Mouse (Mus musculus) liver, embryonic 14.5 days (tissue): ENCODE data around the gene B2m. TPM values are rescaled to one million over a fixed set of nuclear protein-coding genes. Genes with fewer than 3 reads are reported as not detected.

Source experiments
- ATAC-seq: fragments of 200-750 bp; cut with Nextera tagmentation; 2 replicates; pipeline ENCODE4 v1.8.0; 2017; ENCODE audit warnings: moderate number of reproducible peaks, mild to moderate bottlenecking, moderate library complexity; ENCODE audit not compliant: insufficient read depth
- DNase-seq, 3 experiments: peaks; one replicate each; pipeline ENCODE4 v3.0.0-alpha.2; 2012 to 2013; ENCODE audit warnings: low read depth in 3 of 3, low spot score in 3 of 3
- H3K27ac ChIP-seq: fragments of 300-500 bp; sonication (generic); 2 replicates; pipeline ENCODE4 v1.5.1; 2014; ENCODE audit warnings: moderate library complexity, mild to moderate bottlenecking, control low read depth, inconsistent platforms
- H3K27me3 ChIP-seq: fragments of 300-500 bp; sonication (generic); 2 replicates; pipeline ENCODE4 v1.6.1; 2014; ENCODE audit warnings: mild to moderate bottlenecking, low read length, moderate library complexity; ENCODE audit not compliant: control insufficient read depth, insufficient read depth
- H3K36me3 ChIP-seq: fragments of 300-500 bp; sonication (generic); replicated peaks from 2 replicates; pipeline ENCODE4 v1.6.1; 2014; ENCODE audit warnings: low read depth; ENCODE audit not compliant: control insufficient read depth, insufficient read depth
- H3K4me1 ChIP-seq, 2 experiments: fragments of 200-500 bp in 1 of 2; fragments of 300-500 bp in 1 of 2; sonication (generic) in 1 of 2; replicated peaks; 2 replicates each; pipeline ENCODE4 v1.6.1; 2012 to 2014; ENCODE audit warnings: antibody characterized with exemption in 1 of 2, inconsistent platforms in 1 of 2, low read length in 1 of 2; ENCODE audit not compliant: control insufficient read depth in 2 of 2, insufficient read depth in 2 of 2
- H3K4me2 ChIP-seq: fragments of 300-500 bp; sonication (generic); 2 replicates; pipeline ENCODE4 v1.6.1; 2014; ENCODE audit warnings: low read depth, mild to moderate bottlenecking, control low read depth, moderate library complexity
- H3K4me3 ChIP-seq, 2 experiments: fragments of 200-500 bp in 1 of 2; fragments of 300-500 bp in 1 of 2; sonication (generic) in 1 of 2; 2 replicates each; pipeline ENCODE4 v1.5.1; 2012 to 2014; ENCODE audit warnings: low read depth in 2 of 2, low read length in 2 of 2, mild to moderate bottlenecking in 2 of 2, control low read depth in 1 of 2, inconsistent platforms in 1 of 2, moderate library complexity in 1 of 2; ENCODE audit not compliant: insufficient read depth in 1 of 2
- H3K9ac ChIP-seq: fragments of 300-500 bp; sonication (generic); replicated peaks from 2 replicates; pipeline ENCODE4 v1.6.1; 2014; ENCODE audit warnings: mild to moderate bottlenecking, control low read depth, moderate library complexity
- H3K9me3 ChIP-seq: fragments of 300-500 bp; sonication (generic); 2 replicates; pipeline ENCODE4 v1.6.1; 2016; ENCODE audit warnings: low read length, mixed read lengths; ENCODE audit not compliant: control insufficient read depth
- CTCF ChIP-seq: IDR thresholded peaks from 2 replicates; pipeline ENCODE4 v1.5.1; 2016; ENCODE audit warnings: antibody characterized with exemption, low read depth, control low read depth
- EP300 ChIP-seq: IDR thresholded peaks from 2 replicates; pipeline ENCODE4 v1.6.1; 2016; ENCODE audit warnings: antibody characterized with exemption, low read depth
- WGBS: fragments of 180-500 bp; shearing (Covaris S2); extraction: QIAGEN DNeasy Blood & Tissue Kit; methylation state at CpG from one replicate; pipeline ENCODE4 v1.1.7; 2014; ENCODE audit not compliant: insufficient replicate concordance; 5-methylcytosine and 5-hydroxymethylcytosine counted together
- polyA plus RNA-seq, 2 experiments: library from polyadenylated mRNA; depleted of rRNA in 1 of 2; stranded (reverse) in 1 of 2; unstranded in 1 of 2; fragments of >200 nt; fragmentation: Nextera tagmentation in 1 of 2; extraction: Ambion mirVana in 1 of 2; gene quantifications; 2 replicates each; pipeline versions ENCODE4 v1.2.1 to v1.2.3; 2012 to 2014

B2m gene
- polyA plus RNA-seq, 2 experiments: 156 to 413 TPM

DNA sequence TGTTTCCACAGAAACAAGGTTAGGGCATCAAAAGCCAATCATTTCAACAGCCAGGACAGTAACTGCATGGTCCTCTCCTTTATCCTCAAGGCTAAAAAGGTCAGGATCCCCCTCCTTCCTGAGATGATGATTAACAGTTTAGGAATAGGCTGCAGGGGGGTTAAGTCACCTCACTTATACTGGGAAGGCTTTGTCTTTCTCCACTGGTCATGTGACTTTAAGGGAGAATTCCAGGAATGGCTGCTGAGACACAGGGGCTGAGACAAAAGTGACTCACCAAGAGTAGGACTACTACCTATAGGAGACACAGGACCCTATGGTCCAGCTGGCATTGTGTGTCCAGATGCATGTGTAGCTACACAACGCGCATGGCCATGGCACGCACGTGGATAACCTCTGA, 19.9 kb upstream of the B2m start:
- no peaks in the 10 kb centered on the region for H3K27me3 ChIP-seq
- H3K4me3 ChIP-seq: no peak overlapping the region
- no peaks in the 10 kb centered on the region for H3K9me3 ChIP-seq
- 91% methylated on average over 4 of the region's 4 CpGs for WGBS
- no peaks in the 10 kb centered on the region for H3K36me3 ChIP-seq
- peaks cover 13 to 24% of the 10 kb centered on the region in 2 experiments for H3K4me1 ChIP-seq
- DNase-seq (no peak), ATAC-seq (no peak)
- no peak overlapping the region for H3K27ac ChIP-seq
- no peak for TF ChIP-seq CTCF
- TF ChIP-seq EP300: no peak
- H3K4me2 ChIP-seq: no peak overlapping the region
- H3K9ac ChIP-seq: no peak overlapping the region

DNA sequence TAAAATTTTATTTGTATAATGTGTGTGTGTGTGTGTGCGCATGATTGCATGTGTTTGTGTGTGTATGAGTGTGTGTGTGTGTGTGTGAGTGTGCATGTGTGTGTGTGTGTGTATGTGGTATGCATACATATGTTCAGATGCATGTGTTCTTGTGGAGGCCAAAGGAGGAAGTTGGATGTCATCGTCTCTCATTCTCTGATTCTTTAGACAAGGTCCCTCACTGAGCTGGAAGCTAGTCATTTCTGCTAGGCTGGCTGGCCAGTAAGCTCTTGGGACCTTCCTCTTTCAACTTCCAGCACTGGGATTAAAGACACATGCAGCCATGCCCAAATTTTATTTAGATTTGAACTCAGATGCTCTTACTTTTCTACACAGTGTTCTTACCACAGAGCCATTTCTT, 15.4 kb upstream of the B2m start:
- H3K4me1 ChIP-seq: peaks cover 0 to 14% of the 10 kb centered on the region in 2 experiments; a peak in 2 of 4 replicates
- WGBS: 45% methylated on average over 2 of the region's 2 CpGs
- ATAC-seq: no peak

DNA sequence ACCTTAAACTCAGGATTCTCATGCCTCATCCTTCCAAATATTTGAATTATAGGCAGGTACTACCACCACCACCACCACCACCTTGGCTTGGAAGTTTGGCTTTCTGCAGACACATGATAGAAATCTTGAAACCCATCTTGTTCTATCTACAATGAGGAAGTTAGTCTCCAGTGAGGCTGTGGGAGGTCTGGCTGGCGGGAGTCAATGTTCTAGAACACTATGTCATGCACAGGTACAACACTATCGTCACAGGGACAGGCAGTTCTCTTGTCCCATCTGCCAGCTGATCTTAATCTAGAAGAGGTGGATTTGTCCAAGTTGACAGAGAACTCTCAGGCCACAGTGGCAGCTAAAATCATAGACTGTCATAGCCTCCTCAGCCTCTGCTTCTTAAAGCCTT, 14.9 kb upstream of the B2m start:
- H3K27ac ChIP-seq: no peak overlapping the region
- no peak overlapping the region for H3K4me3 ChIP-seq
- DNase-seq (no peak), ATAC-seq (no peak)
- H3K27me3 ChIP-seq: no peaks in the 10 kb centered on the region
- H3K4me1 ChIP-seq: peaks cover 3 to 17% of the 10 kb centered on the region in 2 experiments
- H3K36me3 ChIP-seq: no peaks in the 10 kb centered on the region
- 40% methylated on average over 2 of the region's 2 CpGs for WGBS
- H3K4me2 ChIP-seq: no peak overlapping the region
- H3K9ac ChIP-seq: no peak overlapping the region
- no peaks in the 10 kb centered on the region for H3K9me3 ChIP-seq
- TF ChIP-seq EP300: no peak
- TF ChIP-seq CTCF: no peak

More for the DNA sequence above, 15.4 kb upstream of the B2m start:
- no peak for DNase-seq
- TF ChIP-seq CTCF (no peak), EP300 (no peak)
- H3K4me2 ChIP-seq: no peak overlapping the region
- no peaks in the 10 kb centered on the region for H3K36me3 ChIP-seq
- H3K27ac ChIP-seq: no peak overlapping the region
- H3K9me3 ChIP-seq: no peaks in the 10 kb centered on the region
- H3K4me3 ChIP-seq: no peak overlapping the region
- no peaks in the 10 kb centered on the region for H3K27me3 ChIP-seq
- no peak overlapping the region for H3K9ac ChIP-seq

DNA sequence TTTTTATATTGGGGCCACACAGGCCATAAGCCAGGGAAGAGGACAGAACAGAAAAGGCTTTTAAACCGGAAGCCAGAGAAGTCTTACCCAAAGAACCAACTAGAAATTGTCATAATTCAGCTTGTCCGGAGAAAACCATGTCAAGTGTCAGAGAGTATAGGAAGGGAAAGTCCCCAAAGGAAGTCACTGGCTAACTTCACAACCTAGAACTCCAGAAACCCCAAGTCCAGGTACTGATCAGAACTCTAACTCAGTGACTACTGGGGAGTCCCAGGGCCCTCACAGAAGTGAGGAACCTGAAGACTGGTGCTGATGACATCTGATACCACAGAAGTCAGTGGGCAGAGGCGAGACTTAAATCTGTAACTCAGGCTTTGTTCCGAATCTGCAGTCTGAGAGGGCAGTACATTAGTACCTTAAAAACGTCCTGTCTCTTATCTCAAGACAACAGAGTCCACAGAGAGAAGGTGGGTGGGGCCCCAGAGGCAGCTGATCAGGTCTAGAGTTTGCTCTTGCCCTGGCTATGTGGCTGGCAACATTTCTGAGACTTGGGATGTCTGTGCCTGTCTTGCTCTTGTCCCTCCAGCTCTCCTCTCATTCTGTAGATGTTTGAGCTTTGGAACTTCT, 9.5 kb upstream of the B2m start:
- TF ChIP-seq EP300: peak; percentile 78
- no peak for TF ChIP-seq CTCF
- H3K9me3 ChIP-seq: no peaks in the 10 kb centered on the region
- peak overlapping the region; percentile 46 for H3K9ac ChIP-seq
- peak overlapping the region; percentile 45 for H3K27ac ChIP-seq
- H3K36me3 ChIP-seq: no peaks in the 10 kb centered on the region
- H3K4me3 ChIP-seq: no peak overlapping the region
- peak overlapping the region; percentile 51 for H3K4me2 ChIP-seq
- peaks cover 13 to 25% of the 10 kb centered on the region in 2 experiments for H3K4me1 ChIP-seq
- ATAC-seq: peak; percentile 94
- WGBS: 15% methylated on average over 5 of the region's 5 CpGs
- peak; percentile 76 to 82 (median 81) for DNase-seq
- H3K27me3 ChIP-seq: no peaks in the 10 kb centered on the region

DNA sequence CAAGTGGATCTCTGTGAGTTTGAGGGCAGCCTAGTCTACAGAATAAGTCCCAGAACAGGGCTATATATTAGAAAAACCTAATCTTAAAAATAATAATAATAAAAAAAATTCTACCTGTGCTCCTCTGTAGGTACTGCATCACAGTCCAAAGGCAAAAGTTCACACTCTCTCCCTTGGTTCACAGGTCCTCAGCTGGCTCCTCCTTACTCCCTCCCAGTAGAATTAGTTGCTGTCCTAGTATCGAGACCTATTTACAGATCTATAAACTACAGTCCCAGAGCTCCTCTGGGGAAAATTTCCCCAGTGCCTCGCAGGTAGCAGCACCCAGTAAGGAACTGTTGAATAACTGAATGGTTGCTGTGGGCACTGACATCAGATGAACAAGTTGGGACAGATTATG, 6.7 kb upstream of the B2m start:
- no peak overlapping the region for H3K4me3 ChIP-seq
- no peaks in the 10 kb centered on the region for H3K36me3 ChIP-seq
- H3K9ac ChIP-seq: no peak overlapping the region
- peak overlapping the region; percentile 17 for H3K4me2 ChIP-seq
- WGBS: 52% methylated on average over 2 of the region's 2 CpGs
- H3K4me1 ChIP-seq: peaks cover 13 to 22% of the 10 kb centered on the region in 2 experiments
- H3K27me3 ChIP-seq: no peaks in the 10 kb centered on the region
- ATAC-seq (no peak), DNase-seq (no peak)
- H3K9me3 ChIP-seq: no peaks in the 10 kb centered on the region
- H3K27ac ChIP-seq: peak overlapping the region; percentile 52
- TF ChIP-seq EP300 (no peak), CTCF (no peak)
